Mouse (Mus musculus): ENCODE measurements at regions not wholly inside any gene's neighbourhood (a gene's known extent, or its start where the extent isn't known, plus 50 kb on each side); places are given as distances from the start of the nearest gene placed in this dataset.

- TF ChIP-seq GATA1 (IDR thresholded peaks at IDR 0.05; ENCODE audit: borderline replicate concordance, low read length) (no peak), FLI1 (IDR thresholded peaks at IDR 0.05; ENCODE audit: low read length) (no peak)
Measured at GRCm38 (mm10) chr10:126121626-126122025, 155.7 kb downstream of the Lrig3 start.

Measured in megakaryocyte, embryonic 14.5 days (primary cell).